Mouse (Mus musculus): ENCODE measurements around the gene Atad1. TPM values are rescaled to one million over a fixed set of nuclear protein-coding genes. Genes with fewer than 3 reads are reported as not detected.
A peak's percentile ranks its signal among the peaks of the same experiment; 100 is the strongest.

Atad1 gene
- polyA plus RNA-seq, 1 experiment, result 10.4 TPM

- Histone ChIP-seq H3ac (ENCODE audit: control insufficient read depth, insufficient read length, low read depth) (no peak overlapping the region), H3K36me3 (ENCODE audit: control insufficient read depth, insufficient read depth) (no peaks in the 10 kb centered on the region), H3K79me3 (ENCODE audit: low read depth) (no peaks in the 10 kb centered on the region), H3K4me3 (ENCODE audit: insufficient read depth, poor library complexity, severe bottlenecking) (no peak overlapping the region), H3K27me3 (ENCODE audit: control insufficient read depth, insufficient read depth, insufficient read length) (no peaks in the 10 kb centered on the region), H3K79me2 (ENCODE audit: control insufficient read depth, insufficient read depth) (no peaks in the 10 kb centered on the region)
- no peak for TF ChIP-seq USF1 (IDR thresholded peaks at IDR 0.05; ENCODE audit: low read depth)
- no peak for TF ChIP-seq MYOG (IDR thresholded peaks at IDR 0.05; ENCODE audit: control insufficient read depth, extremely low read depth, insufficient read length)
- TF ChIP-seq MYOD1 (IDR thresholded peaks at IDR 0.05; ENCODE audit: control insufficient read depth, insufficient read length, low read depth), result no peak
- no peak for TF ChIP-seq MAX (IDR thresholded peaks at IDR 0.05)
- TF ChIP-seq CTCF (IDR thresholded peaks at IDR 0.05; ENCODE audit: control insufficient read depth, insufficient read depth, insufficient read length), result no peak
- no peak for TF ChIP-seq CEBPB (IDR thresholded peaks at IDR 0.05; ENCODE audit: low read depth)
- TF ChIP-seq FOSL1 (IDR thresholded peaks at IDR 0.05; ENCODE audit: insufficient read depth, low read length, poor library complexity, severe bottlenecking), result no peak
Measured at GRCm38 (mm10) chr19:32720319-32720718, 19.3 kb downstream of the Atad1 start.

DNA sequence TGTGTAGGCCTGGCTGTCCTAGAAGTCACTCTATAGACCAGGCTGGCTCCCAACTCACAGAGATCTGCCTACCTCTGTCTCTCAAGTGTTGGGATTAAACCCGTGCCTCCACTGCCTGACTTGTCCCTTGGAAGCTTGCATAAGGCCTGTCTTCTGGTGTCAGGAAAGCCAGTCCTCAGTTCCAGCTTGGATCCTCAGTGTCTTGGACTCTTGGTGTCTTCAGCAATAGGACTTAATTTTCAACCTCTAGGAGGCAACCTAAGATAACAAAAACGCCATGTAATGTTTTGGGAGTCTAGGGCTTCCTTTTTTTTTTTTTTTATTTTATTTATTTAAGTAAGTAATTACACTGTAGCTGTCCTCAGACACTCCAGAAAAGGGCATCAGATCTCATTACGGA is 22.0 kb downstream of the Atad1 start:
- H3K79me2 ChIP-seq (ENCODE audit: control insufficient read depth, insufficient read depth), result no peaks in the 10 kb centered on the region
- no peaks in the 10 kb centered on the region for H3K27me3 ChIP-seq (ENCODE audit: control insufficient read depth, insufficient read depth, insufficient read length)
- H3K36me3 ChIP-seq (ENCODE audit: control insufficient read depth, insufficient read depth), result no peaks in the 10 kb centered on the region
- TF ChIP-seq FOSL1 (IDR thresholded peaks at IDR 0.05; ENCODE audit: insufficient read depth, low read length, poor library complexity, severe bottlenecking) (no peak), MYOD1 (IDR thresholded peaks at IDR 0.05; ENCODE audit: control insufficient read depth, insufficient read length, low read depth) (no peak), CEBPB (IDR thresholded peaks at IDR 0.05; ENCODE audit: low read depth) (no peak), CTCF (IDR thresholded peaks at IDR 0.05; ENCODE audit: control insufficient read depth, insufficient read depth, insufficient read length) (no peak), MAX (IDR thresholded peaks at IDR 0.05) (no peak), MYOG (IDR thresholded peaks at IDR 0.05; ENCODE audit: control insufficient read depth, extremely low read depth, insufficient read length) (no peak), USF1 (IDR thresholded peaks at IDR 0.05; ENCODE audit: low read depth) (no peak)
- H3K4me3 ChIP-seq (ENCODE audit: insufficient read depth, poor library complexity, severe bottlenecking), result no peak overlapping the region
- no peaks in the 10 kb centered on the region for H3K79me3 ChIP-seq (ENCODE audit: low read depth)
- no peak overlapping the region for H3ac ChIP-seq (ENCODE audit: control insufficient read depth, insufficient read length, low read depth)

DNA sequence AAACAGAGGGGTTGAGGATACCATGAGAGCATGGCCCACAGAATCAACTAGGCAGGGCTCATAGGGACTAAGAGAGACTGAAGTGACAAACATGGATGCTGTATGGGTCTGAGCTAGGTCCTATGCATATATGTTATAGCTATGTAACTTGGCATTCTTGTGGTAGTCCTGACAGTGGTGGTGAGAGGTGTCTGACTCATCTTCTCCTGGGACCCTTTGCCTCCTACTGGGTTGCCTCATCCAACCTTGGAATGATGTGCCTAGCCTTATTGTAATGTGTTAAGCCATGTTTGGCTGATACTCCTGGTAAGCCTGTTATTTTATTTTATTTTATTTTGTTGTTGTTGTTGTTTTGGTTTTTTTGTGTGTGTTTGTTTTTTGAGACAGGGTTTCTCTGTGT is 23.9 kb downstream of the Atad1 start:
- peaks cover 14% of the 10 kb centered on the region for H3K79me2 ChIP-seq (ENCODE audit: control insufficient read depth, insufficient read depth)
- peak; percentile 12 for TF ChIP-seq CEBPB (IDR thresholded peaks at IDR 0.05; ENCODE audit: low read depth)
- no peak for TF ChIP-seq CTCF (IDR thresholded peaks at IDR 0.05; ENCODE audit: control insufficient read depth, insufficient read depth, insufficient read length)
- H3ac ChIP-seq (ENCODE audit: control insufficient read depth, insufficient read length, low read depth), result no peak overlapping the region
- no peak overlapping the region for H3K4me3 ChIP-seq (ENCODE audit: insufficient read depth, poor library complexity, severe bottlenecking)
- H3K27me3 ChIP-seq (ENCODE audit: control insufficient read depth, insufficient read depth, insufficient read length), result no peaks in the 10 kb centered on the region
- peaks cover 11% of the 10 kb centered on the region for H3K79me3 ChIP-seq (ENCODE audit: low read depth)
- no peaks in the 10 kb centered on the region for H3K36me3 ChIP-seq (ENCODE audit: control insufficient read depth, insufficient read depth)

DNA sequence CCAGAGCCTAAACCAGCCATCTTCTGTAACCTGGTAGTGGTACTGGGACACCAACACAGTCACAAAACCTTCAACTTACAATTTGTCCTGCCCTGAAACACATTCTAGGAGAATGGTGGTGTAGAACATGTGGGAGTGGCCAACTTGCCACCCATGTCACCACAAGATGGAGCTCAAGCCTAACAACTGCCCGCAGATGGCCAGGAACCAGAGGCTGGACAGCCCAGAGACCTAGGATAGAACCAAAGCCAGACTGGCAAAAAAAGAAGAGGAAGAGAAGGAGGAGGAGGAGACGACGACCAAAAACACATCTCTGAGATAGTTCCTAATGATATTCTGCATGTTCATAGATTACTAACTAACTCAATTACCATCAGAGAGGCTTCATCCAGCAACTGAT is 24.4 kb downstream of the Atad1 start:
- no peaks in the 10 kb centered on the region for H3K36me3 ChIP-seq (ENCODE audit: control insufficient read depth, insufficient read depth)
- peaks cover 16% of the 10 kb centered on the region for H3K79me3 ChIP-seq (ENCODE audit: low read depth)
- no peaks in the 10 kb centered on the region for H3K27me3 ChIP-seq (ENCODE audit: control insufficient read depth, insufficient read depth, insufficient read length)
- no peak overlapping the region for H3ac ChIP-seq (ENCODE audit: control insufficient read depth, insufficient read length, low read depth)
- H3K79me2 ChIP-seq (ENCODE audit: control insufficient read depth, insufficient read depth), result peaks cover 19% of the 10 kb centered on the region
- no peak for TF ChIP-seq MYOD1 (IDR thresholded peaks at IDR 0.05; ENCODE audit: control insufficient read depth, insufficient read length, low read depth)
- TF ChIP-seq CTCF (IDR thresholded peaks at IDR 0.05; ENCODE audit: control insufficient read depth, insufficient read depth, insufficient read length), result peak; percentile 71
- no peak for TF ChIP-seq MYOG (IDR thresholded peaks at IDR 0.05; ENCODE audit: control insufficient read depth, extremely low read depth, insufficient read length)
- TF ChIP-seq USF1 (IDR thresholded peaks at IDR 0.05; ENCODE audit: low read depth), result no peak
- TF ChIP-seq MAX (IDR thresholded peaks at IDR 0.05), result no peak
- no peak for TF ChIP-seq FOSL1 (IDR thresholded peaks at IDR 0.05; ENCODE audit: insufficient read depth, low read length, poor library complexity, severe bottlenecking)
- no peak overlapping the region for H3K4me3 ChIP-seq (ENCODE audit: insufficient read depth, poor library complexity, severe bottlenecking)

- Histone ChIP-seq H3K27me3 (ENCODE audit: control insufficient read depth, insufficient read depth, insufficient read length) (no peaks in the 10 kb centered on the region), H3K4me3 (ENCODE audit: insufficient read depth, poor library complexity, severe bottlenecking) (no peak overlapping the region), H3K79me3 (ENCODE audit: low read depth) (peaks cover 33% of the 10 kb centered on the region), H3K36me3 (ENCODE audit: control insufficient read depth, insufficient read depth) (peaks cover 13% of the 10 kb centered on the region), H3ac (ENCODE audit: control insufficient read depth, insufficient read length, low read depth) (no peak overlapping the region), H3K79me2 (ENCODE audit: control insufficient read depth, insufficient read depth) (peaks cover 36% of the 10 kb centered on the region)
- TF ChIP-seq FOSL1 (IDR thresholded peaks at IDR 0.05; ENCODE audit: insufficient read depth, low read length, poor library complexity, severe bottlenecking) (no peak), MYOG (IDR thresholded peaks at IDR 0.05; ENCODE audit: control insufficient read depth, extremely low read depth, insufficient read length) (no peak), USF1 (IDR thresholded peaks at IDR 0.05; ENCODE audit: low read depth) (no peak), CEBPB (IDR thresholded peaks at IDR 0.05; ENCODE audit: low read depth) (no peak), MAX (IDR thresholded peaks at IDR 0.05) (no peak), CTCF (IDR thresholded peaks at IDR 0.05; ENCODE audit: control insufficient read depth, insufficient read depth, insufficient read length) (no peak), MYOD1 (IDR thresholded peaks at IDR 0.05; ENCODE audit: control insufficient read depth, insufficient read length, low read depth) (no peak)
Measured at GRCm38 (mm10) chr19:32713471-32713870, 26.1 kb downstream of the Atad1 start.

GRCm38 (mm10) chr19:32712588-32713042 is 27.0 kb downstream of the Atad1 start:
- Histone ChIP-seq H3K79me3 (ENCODE audit: low read depth) (peaks cover 38% of the 10 kb centered on the region), H3K27me3 (ENCODE audit: control insufficient read depth, insufficient read depth, insufficient read length) (no peaks in the 10 kb centered on the region), H3K4me3 (ENCODE audit: insufficient read depth, poor library complexity, severe bottlenecking) (peak overlapping the region; percentile 69), H3K79me2 (ENCODE audit: control insufficient read depth, insufficient read depth) (peaks cover 45% of the 10 kb centered on the region), H3K36me3 (ENCODE audit: control insufficient read depth, insufficient read depth) (peaks cover 13% of the 10 kb centered on the region), H3ac (ENCODE audit: control insufficient read depth, insufficient read length, low read depth) (peak overlapping the region; percentile 41)
- no peak for TF ChIP-seq MYOD1 (IDR thresholded peaks at IDR 0.05; ENCODE audit: control insufficient read depth, insufficient read length, low read depth)

All from C2C12 (cell line).